Mouse (Mus musculus) 3134 (cell line): Measurements from ENCODE around the gene Vmn1r23.
"Not testable (repeated sequence)": the region's sequence is repeated elsewhere in the genome, so short reads cannot be mapped to it uniquely, and the experiment has no call there.

ENCODE experiments used
- DNase-seq: peaks from one replicate; pipeline ENCODE4 v3.0.0-alpha.2; 2011; ENCODE audit warnings: low spot score; ENCODE audit not compliant: insufficient read length; ENCODE audit errors: extremely low read depth

Vmn1r23 gene

GRCm38 (mm10) chr6:57926738-57927137 lies at the start of gene Vmn1r23:
TSS of gene Vmn1r23 (minus strand) at chr6:57926838.
- DNase-seq: no peak

GRCm38 (mm10) chr6:57961403-57961802 lies 34.8 kb upstream of the Vmn1r23 start, which contains the start of gene Vmn1r24:
TSS of gene Vmn1r24 (minus strand) at chr6:57961503.
- not testable (repeated sequence) for DNase-seq

- DNase-seq: no peak
These were observed 18.7 kb downstream of the Vmn1r23 start, which contains the start of gene Vmn1r22 for GRCm38 (mm10) chr6:57907928-57908327. TSS of gene Vmn1r22 (minus strand) at chr6:57908028.
